In the genomic region with DNA sequence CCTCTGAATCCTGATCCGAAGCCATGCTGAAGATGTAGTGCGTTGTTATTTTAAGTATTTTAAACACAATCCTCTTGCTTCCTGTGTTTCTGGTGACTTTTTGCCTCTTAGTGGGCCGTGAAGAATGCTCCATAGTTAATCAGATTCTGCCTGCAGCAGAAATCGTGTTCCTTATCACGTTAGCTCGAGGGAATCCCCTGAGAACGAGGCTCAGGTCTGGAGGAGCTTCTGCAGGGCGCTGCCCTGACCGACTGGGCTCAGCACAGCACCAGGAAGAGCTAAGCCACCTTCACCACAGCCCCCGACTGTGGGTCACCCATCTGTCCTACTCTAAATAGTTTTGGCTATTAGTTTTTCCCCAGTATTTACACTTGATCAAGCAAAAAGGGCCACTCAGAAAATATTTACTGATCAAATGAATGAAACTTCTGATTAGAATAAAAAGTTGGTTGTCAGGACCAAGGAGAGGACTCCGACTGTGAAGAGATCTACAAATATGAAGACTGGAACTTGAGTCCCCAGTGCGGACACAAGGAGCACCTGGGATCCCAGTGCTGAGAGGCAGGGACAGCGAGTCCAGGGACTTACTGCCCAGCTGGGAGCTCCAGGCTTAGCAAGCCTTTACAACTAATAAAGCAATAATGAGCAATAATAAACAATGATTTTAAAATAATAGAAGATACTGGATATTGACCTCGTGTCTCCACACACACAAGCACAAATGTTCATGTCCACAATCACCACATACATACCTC, we compare ENCODE assay signal across 18 mouse cellular contexts. TPM values are rescaled to one million over a fixed set of nuclear protein-coding genes. Genes with fewer than 3 reads are reported as not detected.
A peak's percentile ranks its signal among the peaks of the same experiment; 100 is the strongest.
DNase-seq lines count a peak whose midpoint lies in the region; ATAC-seq lines count a peak whose summit lies in the region.
"Had no signal": no experiment of that assay in that cellular context is flagged by ENCODE, and none has a peak within 500 bp of the region (broad histone marks: within the 10 kb centered on the region; RNA-seq: fewer than 3 reads in every experiment).

No protein-coding gene starts in this region.

- no peaks in the 10 kb centered on the region for H3K36me3 ChIP-seq in heart, embryonic 12.5 days
- no peaks in the 10 kb centered on the region for H3K36me3 ChIP-seq in kidney, embryonic 16.5 days (ENCODE audit: insufficient read depth, low read length)
- H3K36me3 ChIP-seq in intestine, embryonic 15.5 days: no peaks in the 10 kb centered on the region
- no peaks in the 10 kb centered on the region for H3K36me3 ChIP-seq in liver, embryonic 15.5 days (replicated peaks)
- H3K36me3 ChIP-seq: limb, embryonic 13.5 days had no signal

- H3K27me3 ChIP-seq in heart, embryonic 12.5 days (replicated peaks): no peaks in the 10 kb centered on the region
- no peaks in the 10 kb centered on the region for H3K27me3 ChIP-seq in kidney, embryonic 16.5 days (ENCODE audit: insufficient read depth, low read length)
- H3K27me3 ChIP-seq in intestine, embryonic 15.5 days (replicated peaks): no peaks in the 10 kb centered on the region
- H3K27me3 ChIP-seq in liver, embryonic 15.5 days: no peaks in the 10 kb centered on the region
- H3K27me3 ChIP-seq: limb, embryonic 13.5 days; Patski had no signal

- intact Hi-C loops in left cerebral cortex, postnatal 14 days (cut with DNase I): no loop called here

- H3K4me1 ChIP-seq in heart, embryonic 12.5 days (replicated peaks): peaks cover 6% of the 10 kb centered on the region; the same call in 1 of the 2 replicates
- H3K4me1 ChIP-seq in kidney, embryonic 16.5 days (ENCODE audit: insufficient read depth, low read length): peaks cover 14% of the 10 kb centered on the region; the same call in 1 of the 2 replicates
- H3K4me1 ChIP-seq in intestine, embryonic 15.5 days (replicated peaks): peaks cover 13% of the 10 kb centered on the region
- H3K4me1 ChIP-seq in liver, embryonic 15.5 days (replicated peaks): peaks cover 49% of the 10 kb centered on the region

- no peak for ATAC-seq in heart, embryonic 12.5 days (ENCODE audit: insufficient number of reproducible peaks, low FRiP score)
- no peak for ATAC-seq in kidney, embryonic 16.5 days (ENCODE audit: low FRiP score, low TSS enrichment)
- ATAC-seq in intestine, embryonic 15.5 days: no peak; the same call in 1 of the 2 replicates
- ATAC-seq in liver, embryonic 15.5 days (ENCODE audit: insufficient read depth): no peak
- ATAC-seq: forebrain, postnatal 0 days; inflammation-experienced regulatory T-cells, adult 6 months; midbrain, embryonic 16.5 days; Patski had no signal

- no peak for DNase-seq in heart, postnatal 4 days
- DNase-seq in kidney, adult 11 months: no peak
- no peak for DNase-seq in left cerebral cortex, postnatal 14 days (ENCODE audit: low spot score in 2 of 2)
- DNase-seq in adrenal gland, postnatal 14 days: no peak
- DNase-seq: B cell, adult 2 months; cerebellum, postnatal 14 days; forebrain, postnatal 0 days; right cerebral cortex, postnatal 14 days; thymus, adult 2 months had no signal

- H3K4me2 ChIP-seq in heart, embryonic 12.5 days: no peak overlapping the region
- H3K4me2 ChIP-seq in kidney, embryonic 16.5 days (replicated peaks; ENCODE audit: low read depth, low read length): no peak overlapping the region
- H3K4me2 ChIP-seq in intestine, embryonic 15.5 days (replicated peaks): no peak overlapping the region
- no peak overlapping the region for H3K4me2 ChIP-seq in liver, embryonic 15.5 days
- H3K4me2 ChIP-seq: limb, embryonic 13.5 days had no signal

- peak overlapping the region; percentile 27; the same call in 1 of the 2 replicates for H3K27ac ChIP-seq in heart, embryonic 12.5 days (ENCODE audit: poor library complexity, severe bottlenecking)
- H3K27ac ChIP-seq in kidney, embryonic 16.5 days (ENCODE audit: low read length): peak overlapping the region; percentile 70; the same call in 1 of the 2 replicates
- peak overlapping the region; percentile 48; the same call in 1 of the 2 replicates for H3K27ac ChIP-seq in intestine, embryonic 15.5 days
- peak overlapping the region; percentile 29; the same call in 1 of the 2 replicates for H3K27ac ChIP-seq in liver, embryonic 15.5 days (replicated peaks)
- H3K27ac ChIP-seq: left cerebral cortex, adult 2 months; limb, embryonic 13.5 days had no signal

- 39% methylated on average over 14 of the region's 14 CpGs for WGBS in heart, embryonic 12.5 days
- 49% methylated on average over 14 of the region's 14 CpGs for WGBS in kidney, embryonic 16.5 days
- WGBS in intestine, embryonic 15.5 days: 31% methylated on average over 14 of the region's 14 CpGs
- WGBS in liver, embryonic 15.5 days (ENCODE audit: insufficient replicate concordance): 42% methylated on average over 14 of the region's 14 CpGs

- H3K4me3 ChIP-seq in heart, embryonic 12.5 days: no peak overlapping the region
- no peak overlapping the region for H3K4me3 ChIP-seq in kidney, embryonic 16.5 days (ENCODE audit: low read length)
- H3K4me3 ChIP-seq in intestine, embryonic 15.5 days (replicated peaks): no peak overlapping the region
- H3K4me3 ChIP-seq in liver, embryonic 15.5 days (replicated peaks): no peak overlapping the region
- H3K4me3 ChIP-seq: left cerebral cortex, adult 2 months; limb, embryonic 13.5 days had no signal

- H3K9me3 ChIP-seq in heart, embryonic 12.5 days (replicated peaks): no peaks in the 10 kb centered on the region
- no peaks in the 10 kb centered on the region for H3K9me3 ChIP-seq in kidney, embryonic 16.5 days (ENCODE audit: low read length)
- H3K9me3 ChIP-seq in intestine, embryonic 15.5 days: no peaks in the 10 kb centered on the region
- H3K9me3 ChIP-seq in liver, embryonic 15.5 days (replicated peaks): no peaks in the 10 kb centered on the region
- H3K9me3 ChIP-seq: limb, embryonic 13.5 days had no signal

- H3K9ac ChIP-seq in heart, embryonic 12.5 days: no peak overlapping the region
- 0 out of 2 replicates have a peak overlapping the region, but pooled peaks have one; percentile 12 for H3K9ac ChIP-seq in kidney, embryonic 16.5 days (replicated peaks; ENCODE audit: low read length)
- no peak overlapping the region for H3K9ac ChIP-seq in intestine, embryonic 15.5 days
- H3K9ac ChIP-seq in liver, embryonic 15.5 days: no peak overlapping the region
- H3K9ac ChIP-seq: forebrain, postnatal 0 days; limb, embryonic 13.5 days had no signal

RNA-seq across cellular contexts. Expression of gene Plpp1, which starts 58.3 kb away (rescaled TPM):
- 46.9 and 49.0 TPM in 2 replicates for polyA plus RNA-seq in heart, embryonic 12.5 days (2016; fragmentation: Nextera tagmentation; extraction: Ambion mirVana)
- 10 to 100 TPM; 72.2 to 78.2 TPM for total RNA-seq in heart, postnatal 4 days (2021)
- 103 and 120 TPM in 2 replicates for polyA plus RNA-seq in kidney, embryonic 16.5 days (2015; fragmentation: Nextera tagmentation; extraction: Ambion mirVana)
- 83.2 and 84.5 TPM in 2 replicates for polyA plus RNA-seq in intestine, embryonic 15.5 days (2015; fragmentation: Nextera tagmentation; extraction: Ambion mirVana)
- 42.1 and 45.6 TPM in 2 replicates for polyA plus RNA-seq in liver, embryonic 15.5 days (2015; fragmentation: Nextera tagmentation; extraction: Ambion mirVana)
- 10 to 100 TPM; 26.9 TPM for total RNA-seq in left cerebral cortex, postnatal 14 days (2021)
- total RNA-seq in adrenal gland, postnatal 14 days (2021): 181 and 182 TPM in 2 replicates
